Mouse (Mus musculus) MEL (cell line): ENCODE measurements around the gene Slc9a4. TPM values are rescaled to one million over a fixed set of nuclear protein-coding genes. Genes with fewer than 3 reads are reported as not detected.

ENCODE experiments used
- DNase-seq: peaks from one replicate; pipeline ENCODE4 v3.0.0; 2011; ENCODE audit warnings: low read depth, low spot score
- H3K27ac ChIP-seq: 2 replicates; pipeline ENCODE4 v1.5.1; 2012; ENCODE audit warnings: low read depth, mild to moderate bottlenecking, control low read depth, low read length, moderate library complexity; ENCODE audit not compliant: control insufficient read depth
- H3K27me3 ChIP-seq, 2 experiments: fragments of 150-350 bp in 1 of 2; sonication (generic) in 1 of 2; 2 replicates each; pipeline ENCODE4 v1.6.1; 2012; ENCODE audit warnings: low read length in 2 of 2, mild to moderate bottlenecking in 2 of 2, improper control_type of control experiment in 1 of 2, moderate library complexity in 1 of 2; ENCODE audit not compliant: insufficient read depth in 2 of 2, control insufficient read depth in 1 of 2
- H3K36me3 ChIP-seq, 2 experiments: 2 replicates each; pipeline ENCODE4 v1.6.1; 2012 to 2014; ENCODE audit warnings: low read length in 2 of 2, improper control_type of control experiment in 1 of 2, inconsistent platforms in 1 of 2, mild to moderate bottlenecking in 1 of 2; ENCODE audit not compliant: insufficient read depth in 2 of 2, control insufficient read depth in 1 of 2
- H3K4me1 ChIP-seq, 2 experiments: fragments of 150-350 bp in 1 of 2; sonication (generic) in 1 of 2; 2 replicates each; pipeline ENCODE4 v1.6.1; 2012; ENCODE audit warnings: low read length in 2 of 2, improper control_type of control experiment in 1 of 2, mild to moderate bottlenecking in 1 of 2; ENCODE audit not compliant: insufficient read depth in 2 of 2, control insufficient read depth in 1 of 2
- H3K4me3 ChIP-seq, 2 experiments: fragments of 150-350 bp in 1 of 2; sonication (generic) in 1 of 2; 2 replicates each; pipeline ENCODE4 v1.5.1; 2012; ENCODE audit warnings: low read depth in 2 of 2, low read length in 2 of 2, mild to moderate bottlenecking in 2 of 2, moderate library complexity in 2 of 2, control low read depth in 1 of 2, improper control_type of control experiment in 1 of 2; ENCODE audit not compliant: control insufficient read depth in 1 of 2, insufficient read depth in 1 of 2
- H3K79me2 ChIP-seq: 2 replicates; pipeline ENCODE4 v1.6.1; 2012; ENCODE audit warnings: mild to moderate bottlenecking, low read length, moderate library complexity; ENCODE audit not compliant: control insufficient read depth, poor library complexity, insufficient read depth
- H3K9ac ChIP-seq: 2 replicates; pipeline ENCODE4 v1.6.1; 2012; ENCODE audit warnings: low read depth, mild to moderate bottlenecking, control low read depth, low read length, moderate library complexity; ENCODE audit not compliant: control insufficient read depth, poor library complexity, severe bottlenecking
- H3K9me3 ChIP-seq: fragments of 150-350 bp; sonication (generic); replicated peaks from 2 replicates; pipeline ENCODE4 v1.6.1; 2012; ENCODE audit warnings: mild to moderate bottlenecking, low read length, improper control_type of control experiment, moderate library complexity; ENCODE audit not compliant: insufficient read depth
- E2F4 ChIP-seq: IDR thresholded peaks from 2 replicates; pipeline ENCODE4 v1.6.1; 2011; ENCODE audit warnings: low read depth, low read length, improper control_type of control experiment, borderline replicate concordance
- ELF1 ChIP-seq: IDR thresholded peaks from 2 replicates; pipeline ENCODE4 v1.6.1; 2014; ENCODE audit warnings: low read depth, mild to moderate bottlenecking, inconsistent platforms, low read length, improper control_type of control experiment, moderate library complexity
- ETS1 ChIP-seq: IDR thresholded peaks from 2 replicates; pipeline ENCODE4 v1.6.1; 2012; ENCODE audit warnings: low read depth, mild to moderate bottlenecking, inconsistent platforms, low read length, improper control_type of control experiment, moderate library complexity
- GABPA ChIP-seq: IDR thresholded peaks from 2 replicates; pipeline ENCODE4 v1.6.1; 2012; ENCODE audit warnings: low read depth, mild to moderate bottlenecking, inconsistent platforms, low read length, improper control_type of control experiment, moderate library complexity
- GATA1 ChIP-seq: IDR thresholded peaks from 2 replicates; pipeline ENCODE4 v1.6.1; 2011; ENCODE audit warnings: low read depth, low read length, improper control_type of control experiment
- HCFC1 ChIP-seq: IDR thresholded peaks from 2 replicates; pipeline ENCODE4 v1.6.1; 2012; ENCODE audit warnings: low read depth, mild to moderate bottlenecking, inconsistent platforms, low read length, improper control_type of control experiment, moderate library complexity
- JUND ChIP-seq: IDR thresholded peaks from 2 replicates; pipeline ENCODE4 v1.6.1; 2011; ENCODE audit warnings: low read depth, mild to moderate bottlenecking, improper control_type of control experiment, low read length
- MAFK ChIP-seq: IDR thresholded peaks from 2 replicates; pipeline ENCODE4 v1.6.1; 2011; ENCODE audit warnings: low read depth, mild to moderate bottlenecking, low read length, improper control_type of control experiment, borderline replicate concordance
- MAZ ChIP-seq: IDR thresholded peaks from 2 replicates; pipeline ENCODE4 v1.6.1; 2012; ENCODE audit warnings: low read depth, mild to moderate bottlenecking, inconsistent platforms, low read length, improper control_type of control experiment
- MEF2A ChIP-seq: IDR thresholded peaks from 2 replicates; pipeline ENCODE4 v1.6.1; 2014; ENCODE audit warnings: low read depth, mild to moderate bottlenecking, inconsistent platforms, low read length, improper control_type of control experiment; ENCODE audit not compliant: poor library complexity, insufficient replicate concordance, severe bottlenecking; ENCODE audit errors: extremely low read depth
- MYC ChIP-seq: IDR thresholded peaks from 2 replicates; pipeline ENCODE4 v1.6.1; 2011; ENCODE audit warnings: low read depth, mild to moderate bottlenecking, low read length, improper control_type of control experiment, moderate library complexity
- NELFE ChIP-seq: IDR thresholded peaks from 2 replicates; pipeline ENCODE4 v1.6.1; 2011; ENCODE audit warnings: low read depth, low read length, improper control_type of control experiment
- POLR2A ChIP-seq, 2 experiments: IDR thresholded peaks; 2 replicates each; pipeline ENCODE4 v1.6.1; 2011 to 2012; ENCODE audit warnings: low read length in 2 of 2, mild to moderate bottlenecking in 2 of 2, control low read depth in 1 of 2, improper control_type of control experiment in 1 of 2, low read depth in 1 of 2, moderate library complexity in 1 of 2; ENCODE audit not compliant: control insufficient read depth in 1 of 2, insufficient read depth in 1 of 2, poor library complexity in 1 of 2
- RAD21 ChIP-seq: IDR thresholded peaks from 2 replicates; pipeline ENCODE4 v1.6.1; 2011; ENCODE audit warnings: mild to moderate bottlenecking, low read depth, low read length, improper control_type of control experiment
- RCOR1 ChIP-seq: IDR thresholded peaks from 2 replicates; pipeline ENCODE4 v1.6.1; 2012; ENCODE audit warnings: low read depth, mild to moderate bottlenecking, inconsistent platforms, low read length, improper control_type of control experiment
- SIN3A ChIP-seq: IDR thresholded peaks from 2 replicates; pipeline ENCODE4 v1.6.1; 2012; ENCODE audit warnings: low read length, improper control_type of control experiment, inconsistent platforms
- SMC3 ChIP-seq: IDR thresholded peaks from 2 replicates; pipeline ENCODE4 v1.6.1; 2011; ENCODE audit warnings: low read depth, low read length, improper control_type of control experiment
- USF1 ChIP-seq: IDR thresholded peaks from 2 replicates; pipeline ENCODE4 v1.6.1; 2014; ENCODE audit warnings: low read depth, mild to moderate bottlenecking, inconsistent platforms, low read length, improper control_type of control experiment, moderate library complexity
- ZC3H11A ChIP-seq: IDR thresholded peaks from 2 replicates; pipeline ENCODE4 v1.6.1; 2012; ENCODE audit warnings: low read depth, mild to moderate bottlenecking, inconsistent platforms, low read length, improper control_type of control experiment
- ZKSCAN1 ChIP-seq: IDR thresholded peaks from 2 replicates; pipeline ENCODE4 v1.6.1; 2012; ENCODE audit warnings: low read depth, mild to moderate bottlenecking, inconsistent platforms, low read length, improper control_type of control experiment, moderate library complexity
- ZMIZ1 ChIP-seq: IDR thresholded peaks from 2 replicates; pipeline ENCODE4 v1.6.1; 2012; ENCODE audit warnings: low read depth, mild to moderate bottlenecking, inconsistent platforms, low read length, improper control_type of control experiment, moderate library complexity
- polyA plus RNA-seq, 2 experiments: library from polyadenylated mRNA; stranded (reverse) in 1 of 2; unstranded in 1 of 2; fragments of >175 nt in 1 of 2; fragments of >200 nt in 1 of 2; gene quantifications; 2 replicates each; pipeline versions ENCODE4 v1.2.1 to v1.2.4; 2012; ENCODE audit warnings: low replicate concordance in 2 of 2, low read depth in 1 of 2; ENCODE audit not compliant: insufficient read length in 2 of 2, insufficient read depth in 1 of 2, missing spikeins in 1 of 2
- total RNA-seq: library from RNA; depleted of rRNA; stranded (reverse); fragments of 300-350 nt; gene quantifications from 2 replicates; pipeline ENCODE4 v1.2.3, GENCODE M21; 2012

Gene Slc9a4
- total and polyA plus RNA-seq, 3 experiments, result not detected

DNA sequence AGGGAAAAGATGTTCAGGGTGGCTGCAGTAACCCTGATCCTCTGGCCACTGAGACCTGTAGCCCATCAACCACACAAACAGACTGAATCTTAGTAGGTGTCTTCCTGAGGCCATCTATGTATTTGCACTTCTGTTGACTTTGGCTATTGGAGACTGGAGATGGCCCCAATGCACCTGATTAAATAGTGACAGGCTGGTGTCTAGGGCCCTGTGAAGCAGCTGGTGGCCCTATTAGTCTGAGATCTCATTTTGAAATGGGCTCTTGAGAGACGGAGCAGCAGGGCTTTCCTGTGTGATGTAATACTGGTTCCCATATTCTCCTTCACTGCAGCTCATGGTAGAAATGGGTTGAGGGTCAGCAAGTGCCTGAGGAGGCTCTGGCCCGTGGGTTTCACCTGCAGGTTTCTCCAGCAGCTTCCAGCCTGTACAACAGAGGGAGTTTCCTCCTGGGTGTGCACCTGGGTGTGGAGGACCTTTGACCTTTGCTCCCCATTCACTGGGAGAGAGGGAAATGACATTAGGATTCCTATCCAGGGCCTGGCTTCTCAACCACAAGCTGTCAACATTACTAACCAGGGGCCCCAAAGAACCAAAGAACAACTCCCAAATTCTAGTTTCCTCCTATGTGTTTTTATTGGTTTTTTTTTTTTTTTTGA, 52.7 kb downstream of the Slc9a4 start:
- TF ChIP-seq MYC, result no peak
- TF ChIP-seq ETS1, result no peak
- TF ChIP-seq ZKSCAN1, result no peak
- TF ChIP-seq MAFK, result no peak
- TF ChIP-seq USF1, result no peak
- TF ChIP-seq RCOR1, result no peak
- no peak for TF ChIP-seq GATA1
- TF ChIP-seq ELF1, result no peak
- no peak for TF ChIP-seq HCFC1
- no peak for TF ChIP-seq MEF2A
- TF ChIP-seq E2F4, result no peak
- no peak for TF ChIP-seq GABPA
- no peak for TF ChIP-seq POLR2A (IDR thresholded peaks at IDR 0.05; ENCODE audit: control insufficient read depth in 1 of 2, insufficient read depth in 1 of 2, low read depth in 1 of 2, low read length in 2 of 2, poor library complexity in 1 of 2)
- no peak for TF ChIP-seq SMC3

DNA sequence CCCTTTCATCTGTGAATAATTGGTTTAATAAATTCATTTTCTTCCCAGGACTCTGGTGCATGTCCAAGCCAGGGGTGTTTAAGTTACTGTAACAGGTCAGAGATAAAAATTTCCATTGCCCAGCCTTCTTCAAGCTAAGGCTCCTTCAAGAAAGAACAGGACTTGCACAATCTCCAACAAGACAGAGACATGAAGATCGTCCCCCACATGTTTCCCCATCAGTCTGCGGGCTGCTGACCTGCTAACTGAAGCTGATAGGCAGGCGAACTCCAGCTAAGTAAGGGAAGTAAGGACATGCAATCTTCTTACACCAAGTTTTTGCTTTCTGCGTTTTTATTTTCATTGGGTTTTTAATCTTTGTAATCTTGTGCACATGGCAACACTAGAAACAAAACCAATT, 54.7 kb downstream of the Slc9a4 start:
- Histone ChIP-seq H3K27ac (no peak overlapping the region), H3K79me2 (no peaks in the 10 kb centered on the region), H3K9me3 (no peaks in the 10 kb centered on the region)
- TF ChIP-seq ZMIZ1, result no peak
- TF ChIP-seq SIN3A, result no peak
- TF ChIP-seq MAZ, result no peak
- TF ChIP-seq ZC3H11A, result no peak
- no peak for TF ChIP-seq RAD21
- no peak for TF ChIP-seq JUND
- no peak for TF ChIP-seq NELFE
- TF ChIP-seq, all 39 proteins: peak for 0
- H3K4me3 ChIP-seq, result no peak overlapping the region
- no peaks in the 10 kb centered on the region for H3K36me3 ChIP-seq
- no peaks in the 10 kb centered on the region for H3K27me3 ChIP-seq
- DNase-seq, result no peak
- H3K9ac ChIP-seq, result no peak overlapping the region
- H3K4me1 ChIP-seq, result no peaks in the 10 kb centered on the region

More for the DNA sequence above, 52.7 kb downstream of the Slc9a4 start:
- no peak overlapping the region for H3K4me3 ChIP-seq
- no peaks in the 10 kb centered on the region for H3K4me1 ChIP-seq
- no peaks in the 10 kb centered on the region for H3K9me3 ChIP-seq
- H3K9ac ChIP-seq, result no peak overlapping the region
- no peaks in the 10 kb centered on the region for H3K27me3 ChIP-seq
- DNase-seq, result no peak
- H3K27ac ChIP-seq, result no peak overlapping the region
- H3K36me3 ChIP-seq, result no peaks in the 10 kb centered on the region
- H3K79me2 ChIP-seq, result no peaks in the 10 kb centered on the region
